Mouse (Mus musculus): ENCODE data around the gene Taf1.

Gene Taf1

GRCm38 (mm10) chrX:101532347-101533221 is at the start of gene Taf1:
TSS of gene Taf1 (plus strand) at chrX:101532734.
- peak; percentile 91 to 96 for DNase-seq (ENCODE audit: low spot score in 2 of 2)

- DNase-seq (ENCODE audit: low spot score in 2 of 2): peak; percentile 20 to 32
Observed at GRCm38 (mm10) chrX:101486487-101487152, 45.9 kb upstream of the Taf1 start.

- no peak for DNase-seq (ENCODE audit: low spot score in 2 of 2)
Observed at GRCm38 (mm10) chrX:101504636-101505035, 27.9 kb upstream of the Taf1 start.

GRCm38 (mm10) chrX:101515710-101516109 is 16.8 kb upstream of the Taf1 start:
- DNase-seq (ENCODE audit: low spot score in 2 of 2): no peak

- DNase-seq (ENCODE audit: low spot score in 2 of 2): no peak
Observed at GRCm38 (mm10) chrX:101518006-101518405, 14.5 kb upstream of the Taf1 start.

- DNase-seq (ENCODE audit: low spot score in 2 of 2): no peak
Observed at GRCm38 (mm10) chrX:101522027-101522426, 10.5 kb upstream of the Taf1 start.

- no peak for DNase-seq (ENCODE audit: low spot score in 2 of 2)
Observed at GRCm38 (mm10) chrX:101527356-101527755, 5.2 kb upstream of the Taf1 start.

- no peak for DNase-seq (ENCODE audit: low spot score in 2 of 2)
Observed at GRCm38 (mm10) chrX:101585455-101585854, 52.9 kb downstream of the Taf1 start.

- DNase-seq (ENCODE audit: low spot score in 2 of 2): no peak
Observed at GRCm38 (mm10) chrX:101616183-101616582, 83.6 kb downstream of the Taf1 start.

- no peak for DNase-seq (ENCODE audit: low spot score in 2 of 2)
Observed at GRCm38 (mm10) chrX:101617889-101618288, 85.4 kb downstream of the Taf1 start.

GRCm38 (mm10) chrX:101620317-101620716 is 87.8 kb downstream of the Taf1 start:
- DNase-seq (ENCODE audit: low spot score in 2 of 2): no peak

- no peak for DNase-seq (ENCODE audit: low spot score in 2 of 2)
Observed at GRCm38 (mm10) chrX:101622539-101622938, 90.0 kb downstream of the Taf1 start.

- DNase-seq (ENCODE audit: low spot score in 2 of 2): no peak
Observed at GRCm38 (mm10) chrX:101636821-101637525, 104.4 kb downstream of the Taf1 start.

GRCm38 (mm10) chrX:101638856-101639255 is 106.3 kb downstream of the Taf1 start:
- no peak for DNase-seq (ENCODE audit: low spot score in 2 of 2)

GRCm38 (mm10) chrX:101639306-101639705 is 106.8 kb downstream of the Taf1 start:
- no peak for DNase-seq (ENCODE audit: low spot score in 2 of 2)

- peak; percentile 79 to 85 for DNase-seq (ENCODE audit: low spot score in 2 of 2)
Observed at GRCm38 (mm10) chrX:101639741-101640166, 107.2 kb downstream of the Taf1 start, which contains the start of gene Ogt. TSS of gene Ogt (plus strand) at chrX:101640060.

- DNase-seq (ENCODE audit: low spot score in 2 of 2): peak in 1 of 2 experiments; percentile 18
Observed at GRCm38 (mm10) chrX:101640194-101641160, 107.9 kb downstream of the Taf1 start.

- no peak for DNase-seq (ENCODE audit: low spot score in 2 of 2)
Observed at GRCm38 (mm10) chrX:101641161-101641530, 108.6 kb downstream of the Taf1 start.

- DNase-seq (ENCODE audit: low spot score in 2 of 2): no peak
Observed at GRCm38 (mm10) chrX:101642091-101642490, 109.6 kb downstream of the Taf1 start.

- DNase-seq (ENCODE audit: low spot score in 2 of 2): no peak
Observed at GRCm38 (mm10) chrX:101645286-101645685, 112.8 kb downstream of the Taf1 start.

- no peak for DNase-seq (ENCODE audit: low spot score in 2 of 2)
Observed at GRCm38 (mm10) chrX:101646621-101647020, 114.1 kb downstream of the Taf1 start.

All from frontal cortex, postnatal 10 days (tissue).